Mouse (Mus musculus): ENCODE measurements around the gene Rab43. TPM values are rescaled to one million over a fixed set of nuclear protein-coding genes. Genes with fewer than 3 reads are reported as not detected.
"Not testable (repeated sequence)": the region's sequence is repeated elsewhere in the genome, so short reads cannot be mapped to it uniquely, and the experiment has no call there.

Gene Rab43
- total RNA-seq, 2 experiments from 2014 or later = 7.6 to 10.2 TPM

DNA sequence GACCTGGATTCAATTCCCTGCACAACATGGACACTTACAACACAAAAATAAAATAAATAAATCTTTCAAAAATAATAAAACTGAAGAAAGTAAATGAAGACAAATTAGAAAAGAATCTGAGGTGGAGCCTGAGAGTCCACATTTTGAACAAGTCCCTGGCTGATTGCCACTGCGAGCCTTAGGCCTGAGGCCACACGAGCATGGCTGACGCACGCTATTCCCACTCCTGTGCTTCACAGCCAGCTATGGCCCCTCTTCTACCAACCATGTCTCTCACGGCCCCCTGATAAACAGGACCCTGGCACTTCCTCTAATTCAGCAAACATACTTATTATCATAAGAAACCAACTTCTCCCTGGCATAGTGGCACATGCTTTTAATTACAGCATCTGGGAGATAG lies 25.3 kb downstream of the Rab43 start:
- no peak for DNase-seq

DNA sequence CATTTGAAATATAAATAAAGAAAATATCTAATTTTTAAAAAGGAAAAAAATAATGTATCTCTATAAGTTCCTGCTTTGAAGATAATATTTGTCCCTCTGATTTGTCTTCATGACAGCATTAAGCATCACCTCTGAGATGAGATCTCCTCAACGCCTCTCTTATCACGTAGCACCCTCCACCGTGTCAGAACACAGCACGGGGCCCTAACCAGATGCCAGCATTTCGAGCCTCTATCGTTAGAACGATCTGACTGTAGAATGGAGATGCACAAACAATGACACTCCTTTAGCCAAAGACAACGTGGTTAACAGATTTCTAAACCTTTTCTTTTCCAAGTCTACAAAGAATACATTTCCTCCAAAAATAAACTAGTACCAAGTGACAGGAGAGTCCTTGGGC lies 27.9 kb downstream of the Rab43 start:
- DNase-seq = no peak

- DNase-seq = no peak
Measured at GRCm38 (mm10) chr6:87780546-87781301, 31.2 kb downstream of the Rab43 start.

DNA sequence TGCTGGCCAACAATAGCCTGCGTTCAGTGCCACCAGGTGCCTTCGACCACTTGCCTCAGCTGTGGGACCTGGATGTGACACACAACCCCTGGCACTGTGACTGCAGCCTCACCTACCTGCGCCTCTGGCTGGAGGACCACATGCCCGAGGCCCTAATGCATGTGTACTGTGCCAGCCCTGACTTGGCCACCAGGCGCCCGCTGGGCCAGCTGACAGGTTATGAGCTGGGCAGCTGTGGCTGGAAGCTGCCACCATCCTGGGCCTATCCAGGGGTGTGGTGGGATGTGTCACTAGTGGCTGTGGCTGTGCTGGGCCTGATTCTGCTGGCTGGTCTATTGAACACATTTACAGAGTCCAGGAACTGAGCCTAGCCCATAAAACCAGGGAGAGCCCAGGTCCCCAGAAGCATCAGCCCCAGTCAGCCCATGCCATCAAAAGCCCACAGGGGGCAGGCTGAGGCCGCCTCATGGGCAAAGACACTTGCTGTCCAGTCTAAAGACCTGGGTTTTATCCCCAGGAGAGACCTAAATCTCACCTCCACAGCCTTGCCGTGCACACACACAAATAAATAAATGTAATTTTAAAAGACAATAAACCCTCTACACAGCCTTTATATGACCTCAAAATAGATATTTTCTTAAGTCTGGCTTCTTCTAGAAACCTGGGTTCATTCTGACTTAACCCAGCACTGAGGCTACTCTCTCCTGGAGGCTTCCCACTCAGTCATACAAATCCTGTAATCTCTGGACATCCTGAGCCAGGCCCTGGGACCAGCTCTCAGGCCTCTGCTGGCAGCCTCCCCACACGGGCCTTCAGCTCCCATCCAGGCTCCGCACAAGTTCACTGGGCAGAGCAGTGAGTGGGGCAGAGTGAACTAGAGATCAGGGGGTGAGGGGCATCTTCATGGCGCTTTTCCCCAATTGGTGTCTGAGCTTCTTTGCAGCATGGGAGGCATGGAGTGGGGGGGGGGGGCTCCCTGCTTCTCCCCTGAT lies 32.5 kb downstream of the Rab43 start:
- DNase-seq = no peak

DNA sequence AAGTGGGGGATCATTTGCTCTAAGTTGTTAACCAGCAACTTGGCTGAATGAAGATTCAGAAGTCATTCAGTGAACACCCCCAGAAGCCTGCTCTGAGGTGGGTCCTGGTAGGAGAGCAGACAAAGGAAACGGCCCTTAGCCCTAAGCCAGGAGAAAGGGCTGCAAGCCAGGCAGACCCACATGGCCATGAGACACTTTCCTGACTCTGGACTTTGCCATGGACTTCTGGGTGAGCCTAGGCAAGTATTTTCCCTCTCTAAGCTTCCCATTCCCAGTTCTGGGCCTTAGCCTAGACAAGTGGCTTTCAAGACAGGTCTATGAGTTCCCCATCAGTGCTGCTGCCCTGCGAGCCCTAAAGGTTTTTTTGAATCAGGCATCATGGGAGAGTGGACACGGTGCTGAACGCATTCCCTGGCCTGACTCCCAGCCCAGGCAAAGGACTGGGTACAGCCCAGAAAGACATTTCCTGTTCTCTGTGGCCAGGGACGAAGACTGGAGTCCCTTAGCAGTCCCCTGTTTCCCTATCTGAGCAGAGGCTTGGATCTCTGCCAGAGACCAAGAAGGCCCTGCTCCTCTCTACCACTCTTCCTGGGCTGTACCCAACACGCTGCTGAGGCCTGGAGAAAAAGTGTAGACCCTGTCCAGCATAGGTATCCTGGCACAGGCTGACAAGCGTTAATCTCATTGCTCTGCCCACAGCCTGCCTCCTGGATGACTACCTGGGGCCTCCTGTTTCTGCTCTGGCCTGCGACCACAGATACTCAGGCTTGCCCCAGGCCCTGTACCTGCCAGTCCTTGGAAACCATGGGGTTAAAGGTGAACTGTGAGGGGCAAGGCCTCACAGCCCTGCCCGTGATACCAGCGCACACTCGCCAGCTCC lies 33.4 kb downstream of the Rab43 start:
- peak in 1 of 2 experiments; percentile 39 for DNase-seq

DNA sequence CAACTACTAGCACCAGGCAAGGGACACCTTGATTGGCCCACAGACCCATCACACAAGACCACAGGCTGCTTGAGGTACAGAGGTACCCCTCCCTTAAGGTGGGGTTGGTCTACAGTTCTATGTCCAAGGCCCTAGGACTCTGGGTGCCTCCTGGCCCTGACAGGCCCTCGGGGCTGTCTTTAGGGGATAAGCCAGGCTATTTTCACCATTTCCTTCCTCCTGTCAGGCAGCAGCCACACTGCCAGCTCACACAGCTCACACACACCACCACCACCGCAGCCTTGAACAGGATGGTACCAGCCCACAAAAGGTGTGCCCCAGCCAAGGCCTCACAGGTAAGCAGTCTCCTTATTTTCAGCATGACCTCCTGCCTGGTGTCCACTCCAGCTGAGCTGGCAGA lies 34.1 kb downstream of the Rab43 start, which contains the start of gene Gp9:
Gene Gp9, plus strand, starts transcription at position 231 of the 400 bp plus-strand sequence.
- no peak for DNase-seq

DNA sequence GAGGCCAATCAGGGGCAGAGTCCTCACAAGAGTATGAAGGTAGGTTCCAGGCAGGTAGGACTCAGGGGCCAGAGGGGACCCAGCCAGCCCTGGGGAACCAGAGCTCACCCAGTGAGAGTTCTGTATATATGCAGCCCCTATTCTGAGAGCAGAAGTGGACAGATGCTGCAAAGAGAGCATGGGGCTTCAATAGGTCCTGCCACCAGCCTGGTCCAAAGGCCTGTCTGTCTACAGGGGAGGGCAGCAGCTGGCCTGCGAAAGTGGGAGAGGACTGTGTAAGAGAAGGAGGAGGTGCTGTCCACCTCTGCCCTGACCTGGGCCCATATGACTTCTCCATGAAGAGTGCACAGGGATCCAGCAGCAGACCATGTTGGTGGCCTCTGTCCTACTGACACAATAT lies 35.3 kb downstream of the Rab43 start:
- DNase-seq = no peak

GRCm38 (mm10) chr6:87775588-87776245 lies 36.2 kb downstream of the Rab43 start:
- DNase-seq = no peak

DNA sequence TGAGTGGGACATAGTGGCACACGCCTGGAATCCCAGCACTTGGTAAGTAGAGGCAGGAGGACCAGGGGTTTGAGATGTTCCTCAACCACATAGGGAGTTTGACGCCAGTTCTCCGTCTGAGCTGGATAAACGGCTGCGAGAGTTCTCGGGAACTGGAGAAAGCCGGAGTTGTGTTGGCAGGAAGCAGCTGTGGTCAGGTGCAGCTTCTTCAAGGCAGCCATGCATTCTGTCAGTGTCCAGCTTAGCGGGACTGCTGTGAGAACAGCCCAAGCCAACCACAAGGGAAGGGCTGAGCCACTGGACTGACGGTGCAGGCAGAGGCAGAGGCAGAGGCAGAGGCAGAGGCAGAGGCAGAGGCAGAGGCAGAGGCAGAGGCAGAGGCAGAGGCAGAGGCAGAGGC lies 37.1 kb downstream of the Rab43 start:
- DNase-seq = no peak

- no peak for DNase-seq
Measured at GRCm38 (mm10) chr6:87774466-87774865, 37.5 kb downstream of the Rab43 start.

GRCm38 (mm10) chr6:87770626-87771025 lies 41.3 kb downstream of the Rab43 start:
- DNase-seq = no peak

DNA sequence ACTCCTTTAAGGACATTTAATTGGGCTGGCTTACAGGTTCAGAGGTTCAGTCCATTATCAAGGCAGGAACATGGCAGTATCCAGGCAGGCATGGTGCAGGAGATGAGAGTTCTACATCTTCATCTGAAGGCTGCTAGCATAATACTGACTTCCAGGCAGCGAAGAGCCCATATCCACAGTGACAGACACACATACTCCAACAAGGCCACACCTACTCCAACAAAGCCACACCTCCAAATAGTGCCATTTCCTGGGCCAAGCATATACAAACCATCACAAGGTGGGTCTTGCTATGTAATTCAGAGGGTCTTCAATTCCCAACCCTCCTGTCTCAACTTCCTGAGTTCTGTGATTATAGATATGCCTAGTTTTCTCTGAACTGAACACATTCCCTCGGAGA lies 47.7 kb downstream of the Rab43 start:
- not testable (repeated sequence) for DNase-seq

DNA sequence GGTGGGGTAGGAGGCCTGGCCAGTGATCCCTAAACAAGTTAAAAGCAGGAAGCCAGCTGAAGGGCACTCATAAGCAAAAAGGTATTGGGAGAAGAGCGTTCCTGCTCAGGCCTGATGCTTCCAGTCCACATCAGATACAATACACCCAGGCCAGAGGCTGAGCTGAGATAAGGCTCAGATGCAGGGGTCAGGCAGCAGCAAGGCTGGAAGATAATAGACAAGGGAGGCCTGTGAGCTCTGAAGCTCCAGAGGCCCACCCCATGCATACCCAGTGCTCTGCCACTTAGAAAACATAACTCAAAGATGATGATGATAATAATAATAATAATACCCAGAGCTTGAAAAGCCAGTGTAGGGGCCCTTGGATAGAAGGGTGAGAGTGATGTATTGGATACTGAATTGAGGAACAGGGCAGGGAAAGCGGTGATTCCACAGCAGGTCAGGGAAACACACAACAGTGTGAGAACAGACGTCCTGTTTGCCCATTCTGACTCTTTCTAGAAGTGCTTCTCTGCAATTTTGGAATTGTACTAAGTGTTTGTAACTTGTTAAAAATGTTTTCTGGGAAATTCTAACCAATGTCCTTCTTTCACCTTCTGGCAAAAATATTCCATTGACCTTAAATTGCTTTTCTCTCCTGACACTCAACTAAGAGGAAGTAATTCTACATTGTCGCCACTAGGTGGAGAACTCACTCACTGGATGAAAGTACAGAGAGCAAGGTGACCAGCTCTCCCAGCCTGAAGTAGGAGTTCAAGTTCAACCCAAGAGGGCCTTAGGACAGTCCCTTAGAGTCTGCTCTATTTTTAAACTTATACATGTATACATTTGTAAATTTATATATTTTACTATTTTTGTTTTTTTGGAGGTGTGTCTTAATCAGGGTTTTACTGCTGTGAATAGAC lies 48.3 kb downstream of the Rab43 start:
- DNase-seq = peak; percentile 37 to 39

- no peak for DNase-seq
Measured at GRCm38 (mm10) chr6:87762161-87762560, 49.8 kb downstream of the Rab43 start.

DNA sequence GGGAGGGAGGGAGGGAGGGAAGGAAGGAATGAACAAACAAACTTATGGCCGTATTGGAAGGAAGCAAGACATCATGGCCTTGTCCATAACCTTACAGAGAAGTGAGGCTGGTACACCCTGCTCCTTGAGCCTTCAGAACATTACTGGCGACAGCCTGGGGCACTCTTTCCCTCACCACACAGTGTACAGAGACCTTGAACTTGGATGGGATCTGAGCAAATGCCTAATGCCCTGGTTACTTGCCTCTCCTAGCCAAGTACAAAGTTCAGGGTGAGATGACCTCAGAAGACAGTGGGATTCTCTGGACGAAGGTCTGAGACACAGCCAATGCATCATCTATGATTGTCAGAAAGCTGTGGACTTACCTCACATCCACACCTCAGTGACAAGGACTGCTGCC lies 52.1 kb downstream of the Rab43 start:
- no peak for DNase-seq

- DNase-seq = no peak
Measured at GRCm38 (mm10) chr6:87759404-87759803, 52.6 kb downstream of the Rab43 start.

DNA sequence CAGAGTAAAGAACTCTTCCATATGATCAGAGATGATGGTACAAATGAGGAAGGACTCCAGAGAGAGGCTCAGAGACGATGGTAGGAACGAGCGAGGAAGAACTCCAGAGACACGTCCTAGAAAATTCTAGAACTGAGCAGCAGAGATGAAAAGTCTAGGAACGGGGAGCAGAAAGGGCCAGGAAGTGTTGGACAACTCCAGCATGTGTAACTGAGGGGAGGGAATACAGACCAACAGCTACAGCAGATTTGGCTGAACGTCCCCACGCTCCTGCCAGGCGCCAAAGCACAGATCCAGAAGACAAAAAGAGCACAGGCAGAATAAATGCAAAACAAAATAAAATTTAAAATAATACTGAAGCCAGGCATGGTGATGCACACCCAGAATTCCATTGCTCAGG lies 55.1 kb downstream of the Rab43 start:
- no peak for DNase-seq

DNA sequence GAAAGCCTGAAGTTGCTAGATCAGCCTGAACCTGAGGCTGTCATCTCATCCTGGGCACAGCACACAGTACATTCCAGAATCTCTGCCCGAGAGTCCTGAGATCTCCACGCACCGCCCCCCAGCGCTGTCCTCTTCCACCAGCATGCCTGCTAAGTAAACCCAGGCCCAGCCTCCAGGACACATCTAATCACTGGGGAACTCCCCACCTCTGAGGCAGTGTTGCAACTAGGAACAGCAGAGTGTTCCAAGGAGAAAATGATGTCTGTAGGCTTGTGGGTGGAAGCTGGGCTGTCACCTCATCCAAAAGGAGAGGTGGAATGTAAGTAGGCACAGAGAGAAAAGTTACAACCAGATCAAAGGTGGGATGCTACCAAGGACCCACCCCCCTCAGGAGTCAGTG lies 56.8 kb downstream of the Rab43 start:
- DNase-seq = no peak

DNA sequence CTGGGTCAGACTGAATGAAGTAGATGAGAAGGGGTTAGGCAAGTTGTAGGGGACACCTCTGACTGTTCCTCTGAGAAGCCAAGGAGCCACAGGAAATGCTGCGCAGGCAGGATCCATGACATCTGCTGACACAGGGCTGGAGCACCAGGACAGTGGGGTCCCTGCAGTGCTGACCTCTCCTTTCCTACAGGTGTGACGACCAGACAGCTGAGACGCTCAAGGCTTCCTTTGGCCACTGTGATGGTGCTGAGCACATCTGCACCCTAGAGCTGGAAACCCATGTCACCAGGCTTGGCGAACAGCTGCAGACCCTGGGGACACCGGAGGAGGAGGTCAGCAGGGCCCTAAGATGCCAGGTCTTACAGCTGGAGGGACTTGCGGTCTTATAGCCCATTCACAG lies 60.4 kb downstream of the Rab43 start:
- DNase-seq = no peak

DNA sequence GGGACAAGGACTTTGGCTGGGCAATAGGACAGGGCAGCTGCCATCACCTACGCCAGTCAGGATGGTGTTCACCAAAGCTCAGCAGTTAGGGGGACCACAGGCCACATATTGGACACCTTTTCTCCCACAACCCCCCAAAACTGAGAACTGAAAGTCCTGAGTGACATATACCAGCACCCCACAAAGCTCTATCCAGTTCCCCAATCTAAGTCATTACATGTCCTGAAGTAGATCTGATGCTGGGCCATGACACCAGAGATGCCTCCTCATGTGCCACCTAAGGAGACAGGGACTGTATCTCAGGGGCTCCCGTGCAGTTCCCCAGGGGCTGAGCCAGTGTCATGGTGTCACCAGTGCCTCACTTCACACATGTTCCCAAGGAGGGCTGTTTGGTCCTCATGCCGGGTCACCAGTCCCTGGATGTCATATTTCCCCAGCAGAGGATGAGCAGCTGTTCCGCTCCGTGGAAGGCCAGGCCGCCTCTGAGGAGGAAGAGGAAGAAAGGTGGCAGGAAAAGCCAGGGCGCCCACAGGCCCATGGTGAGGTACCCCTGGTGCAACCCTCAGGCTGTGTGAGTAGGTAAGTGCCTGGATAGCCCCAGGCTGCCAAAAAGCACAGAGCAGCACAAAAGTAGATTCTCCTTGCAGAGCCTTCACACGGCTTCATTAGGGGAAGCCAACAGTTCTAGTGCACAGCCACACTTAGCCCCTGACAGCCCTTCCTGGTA lies 61.6 kb downstream of the Rab43 start:
- DNase-seq = no peak

Data from heart, adult 18-20 months (tissue).